Mouse (Mus musculus): ENCODE data around the gene Lor.

The Lor gene
- long read RNA-seq, experiment 1: 0 reads
- long read RNA-seq, experiment 2, partial matches to known transcripts: 1 of 1 reads
- long read RNA-seq, experiment 2, other reads (novel, unspliced or antisense): 0 of 1 reads

DNA sequence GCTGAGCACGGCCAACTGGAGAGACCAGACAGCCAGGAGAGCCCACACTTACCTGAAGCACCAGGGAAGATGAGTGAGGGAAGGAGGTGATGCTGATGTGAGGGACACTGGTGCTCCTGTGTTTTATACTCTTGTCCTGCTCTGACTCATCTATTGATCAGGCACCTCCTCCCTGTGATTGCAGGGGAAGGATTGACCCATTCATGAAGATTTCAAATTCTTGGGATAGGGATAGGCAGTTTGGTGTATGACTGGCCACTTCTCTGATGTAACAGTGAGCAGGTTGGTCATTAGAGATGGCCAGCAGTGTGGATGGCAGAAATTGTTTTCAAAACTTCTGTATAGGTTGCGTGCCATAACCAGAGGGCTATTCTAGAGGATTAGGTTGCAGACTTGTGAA lies at the start of gene Lor:
Lor (minus strand) TSS at position 101 of the 400 bp plus-strand sequence.
- intact Hi-C loops (cut with DNase I): no loop called here

DNA sequence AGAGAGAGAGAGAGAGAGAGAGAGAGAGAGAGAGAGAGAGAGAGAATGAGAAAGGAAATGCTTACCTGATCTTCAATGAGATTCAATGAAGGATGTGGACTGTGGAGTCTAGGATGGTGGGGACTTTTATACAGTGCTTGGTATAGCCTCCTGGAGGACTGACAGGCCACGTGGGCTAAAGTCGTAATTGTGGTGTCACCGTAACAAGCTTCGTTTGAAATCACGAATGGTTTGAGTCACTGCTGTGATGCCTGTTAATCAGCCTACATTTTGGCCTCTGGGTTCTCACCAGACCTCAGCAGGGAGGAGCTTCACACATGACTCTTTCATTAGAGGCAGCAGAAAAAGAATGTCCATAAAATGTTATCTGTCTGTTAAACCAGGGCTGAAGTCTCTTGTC lies 40.9 kb upstream of the Lor start, which contains the start of gene Prr9:
Prr9 (minus strand) TSS at position 101 of the 400 bp plus-strand sequence.
- intact Hi-C loops (cut with DNase I): no loop called here

DNA sequence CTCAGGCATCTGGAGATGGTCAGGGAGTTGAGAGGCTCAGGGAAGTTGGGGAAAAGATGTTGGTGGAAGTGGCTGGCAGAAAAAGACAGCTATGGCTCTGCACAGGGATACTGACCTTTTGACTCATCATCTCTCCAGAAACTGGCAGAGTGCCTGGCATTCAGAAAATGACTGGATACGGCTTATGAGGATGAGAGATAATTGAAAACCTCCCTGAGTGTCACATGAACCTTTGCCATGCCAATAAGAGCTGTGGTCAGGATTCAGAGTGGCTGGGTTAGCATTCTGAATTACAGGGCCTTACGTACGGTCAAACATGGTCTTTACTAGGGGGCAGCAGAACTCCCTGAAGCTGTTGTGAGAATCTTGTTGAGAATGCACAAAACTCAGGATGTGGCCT lies 38.0 kb upstream of the Lor start:
- intact Hi-C loops (cut with DNase I): no loop called here

DNA sequence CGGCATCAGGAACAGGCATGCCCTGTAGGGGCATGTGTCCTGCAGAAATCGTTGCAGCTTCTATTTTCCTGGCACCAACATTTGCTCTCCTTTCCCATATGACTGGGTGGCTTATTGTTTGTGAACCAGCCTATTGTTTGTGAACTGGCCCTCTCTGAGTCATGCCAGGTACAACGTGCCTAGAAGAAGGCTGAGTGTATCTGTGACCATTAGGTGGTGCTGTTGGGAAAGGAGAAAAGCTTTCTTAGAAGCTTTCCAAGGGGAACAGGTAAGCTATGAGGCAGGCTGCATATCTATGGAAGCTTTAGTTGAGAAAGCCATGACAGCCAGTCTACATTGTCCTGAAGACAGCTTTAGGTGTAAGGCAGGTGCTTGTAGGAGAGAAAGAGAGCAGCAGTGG lies 35.0 kb upstream of the Lor start:
- intact Hi-C loops (cut with DNase I): no loop called here

DNA sequence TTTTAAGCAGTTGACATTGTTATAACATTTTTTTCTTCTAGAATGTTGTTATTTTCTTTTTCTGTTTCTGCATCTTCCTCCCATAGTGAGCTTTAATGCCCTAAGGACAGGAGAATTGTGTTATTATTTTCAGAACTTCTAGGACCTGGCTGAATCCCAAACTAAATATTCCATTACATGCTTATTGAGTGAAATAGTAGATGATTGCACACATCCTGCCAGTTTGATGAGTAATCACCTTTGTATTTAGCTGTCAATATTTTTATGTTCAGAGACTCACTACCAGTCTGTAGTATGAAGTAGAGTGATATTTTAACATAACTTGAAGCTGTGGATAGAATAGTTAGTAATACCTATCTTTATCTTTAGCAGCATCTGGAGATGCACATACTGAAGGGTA lies 28.6 kb upstream of the Lor start:
- intact Hi-C loops (cut with DNase I): no loop called here

DNA sequence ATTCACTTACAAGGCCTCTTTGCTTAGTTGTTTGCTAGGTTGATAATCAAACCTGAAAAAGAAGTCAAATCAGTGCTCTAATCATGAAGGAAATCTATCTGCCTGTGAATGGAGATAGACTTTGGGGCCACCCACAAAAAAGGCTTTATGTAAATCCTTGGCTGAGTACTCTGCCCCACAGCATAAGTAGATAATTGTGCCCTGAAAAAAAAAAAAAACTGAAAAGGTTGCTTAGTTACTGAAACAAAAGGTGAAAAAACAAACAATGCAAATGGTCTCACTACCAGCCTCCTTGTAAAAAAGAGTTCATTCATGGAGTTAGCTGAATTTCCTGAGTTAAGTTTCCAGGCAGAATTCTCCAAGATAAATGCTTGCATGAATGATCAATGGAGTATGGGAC lies 27.8 kb upstream of the Lor start:
- intact Hi-C loops (cut with DNase I): no loop called here

DNA sequence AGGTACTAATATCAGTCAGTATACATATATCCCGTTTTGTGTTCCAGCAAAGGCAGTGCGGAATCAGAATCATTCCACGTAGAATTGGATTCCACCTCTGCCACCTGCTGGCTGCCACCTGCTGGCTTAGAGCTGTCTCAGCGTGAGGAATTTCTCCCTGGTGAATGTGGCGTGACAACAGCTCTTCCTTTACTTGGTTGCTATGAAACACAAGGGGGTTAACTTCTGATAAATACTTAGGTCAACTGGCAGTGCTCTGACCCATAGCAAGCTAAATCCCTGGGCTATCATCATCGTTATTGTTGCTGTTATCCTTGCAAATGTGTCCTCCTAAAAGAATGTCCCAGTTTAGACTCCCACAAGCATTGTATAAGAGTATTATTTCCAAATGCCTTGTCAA lies 23.6 kb upstream of the Lor start:
- intact Hi-C loops (cut with DNase I): loop anchor here (2.0 kb wide), 1 partner anchor 56 kb away; no protein-coding TSS in a partner anchor

DNA sequence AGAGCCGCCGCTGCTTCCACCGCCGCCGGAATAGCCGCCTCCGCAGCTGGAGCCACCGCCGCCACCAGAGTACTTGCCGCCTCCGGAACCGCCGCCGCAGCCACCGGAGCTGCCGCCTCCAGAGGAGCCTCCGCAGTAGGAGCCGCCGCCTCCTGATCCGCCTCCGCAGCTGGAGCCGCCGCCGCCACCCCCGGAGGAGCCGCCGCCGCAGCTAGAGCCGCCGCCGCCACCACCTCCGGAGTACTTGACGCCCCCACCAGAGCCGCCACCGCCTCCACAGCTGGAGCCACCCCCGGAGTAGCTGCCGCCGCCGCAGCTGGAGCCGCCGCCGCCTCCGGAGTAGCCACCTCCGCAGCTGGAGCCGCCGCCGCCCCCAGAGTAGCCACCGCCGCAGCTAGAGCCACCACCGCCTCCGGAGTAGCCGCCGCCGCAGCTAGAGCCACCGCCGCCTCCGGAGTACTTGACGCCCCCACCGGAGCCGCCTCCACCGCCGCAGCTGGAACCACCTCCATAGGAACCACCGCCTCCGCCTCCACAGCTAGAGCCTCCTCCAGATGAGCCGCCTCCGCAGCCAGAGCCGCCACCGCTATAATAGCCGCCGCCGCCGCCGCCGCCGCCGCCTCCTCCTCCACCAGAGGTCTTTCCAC lies 1.5 kb downstream of the Lor start:
- intact Hi-C loops (cut with DNase I): no loop called here

DNA sequence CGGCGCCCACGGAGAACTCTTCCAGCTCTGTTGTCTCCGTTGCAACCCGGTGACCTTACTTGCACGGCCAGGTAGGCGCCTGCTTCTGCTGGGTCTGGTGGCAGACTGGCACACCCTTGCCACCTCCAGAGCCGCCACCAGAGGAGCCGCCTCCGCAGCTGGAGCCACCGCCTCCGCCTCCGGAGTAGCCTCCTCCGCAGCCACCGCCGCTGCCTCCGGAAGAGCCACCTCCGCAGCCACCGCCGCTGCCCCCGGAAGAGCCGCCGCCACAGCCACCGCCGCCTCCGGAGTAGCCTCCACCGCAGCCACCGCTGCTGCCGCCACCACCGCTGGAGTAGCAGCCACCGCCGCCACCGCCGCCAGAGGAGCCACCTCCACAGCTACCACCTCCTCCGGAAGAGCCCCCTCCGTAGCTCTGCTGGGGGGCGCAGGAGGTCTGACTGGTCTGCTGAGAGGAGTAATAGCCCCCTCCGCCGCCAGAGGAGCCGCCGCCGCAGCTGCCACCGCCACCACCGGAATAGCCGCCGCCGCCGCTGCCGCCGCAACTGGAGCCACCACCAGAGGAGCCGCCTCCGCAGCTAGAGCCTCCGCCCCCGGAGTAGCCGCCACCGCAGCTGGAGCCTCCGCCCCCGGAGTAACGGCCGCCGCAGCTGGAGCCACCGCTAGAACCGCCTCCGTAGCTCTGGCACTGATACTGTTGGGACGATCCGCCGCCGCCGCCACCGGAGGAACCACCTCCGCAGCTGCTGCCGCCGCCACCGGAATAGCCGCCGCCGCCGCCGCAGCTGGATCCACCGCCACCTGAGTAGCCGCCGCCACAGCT lies 2.3 kb downstream of the Lor start:
- intact Hi-C loops (cut with DNase I): no loop called here

DNA sequence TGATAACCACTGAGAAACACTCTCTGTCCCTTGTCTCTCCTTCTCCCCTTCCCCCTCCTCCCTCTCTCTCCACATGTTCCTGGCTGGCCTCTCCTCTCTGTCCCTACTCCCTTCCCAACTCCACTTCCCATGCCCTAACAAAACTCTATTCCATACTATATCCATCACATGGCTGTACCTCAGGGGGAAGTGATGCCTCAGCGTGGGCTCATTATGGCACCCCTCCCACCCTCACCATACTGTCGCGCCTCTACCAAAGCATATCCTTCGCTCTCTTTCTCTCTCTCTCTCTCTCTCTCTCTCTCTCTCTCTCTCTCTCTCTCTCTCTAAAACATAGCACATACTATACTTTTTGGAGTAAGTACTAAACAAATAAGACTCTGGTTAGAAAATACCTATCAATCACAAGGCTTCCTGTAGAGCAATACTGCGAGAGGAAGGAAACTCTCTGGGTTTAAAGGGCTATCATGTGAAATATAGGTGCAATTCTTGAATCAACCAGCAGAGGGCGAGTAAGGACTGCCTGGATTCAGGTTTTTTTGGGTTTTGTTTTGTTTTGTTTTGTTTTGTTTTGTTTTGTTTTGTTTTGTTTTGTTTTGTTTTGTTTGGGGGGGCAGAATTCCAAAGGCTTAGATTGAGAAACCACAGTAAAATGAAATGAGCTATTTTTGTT lies 32.4 kb downstream of the Lor start:
- intact Hi-C loops (cut with DNase I): loop anchor here (2.0 kb wide), 1 partner anchor 56 kb away; no protein-coding TSS in a partner anchor

DNA sequence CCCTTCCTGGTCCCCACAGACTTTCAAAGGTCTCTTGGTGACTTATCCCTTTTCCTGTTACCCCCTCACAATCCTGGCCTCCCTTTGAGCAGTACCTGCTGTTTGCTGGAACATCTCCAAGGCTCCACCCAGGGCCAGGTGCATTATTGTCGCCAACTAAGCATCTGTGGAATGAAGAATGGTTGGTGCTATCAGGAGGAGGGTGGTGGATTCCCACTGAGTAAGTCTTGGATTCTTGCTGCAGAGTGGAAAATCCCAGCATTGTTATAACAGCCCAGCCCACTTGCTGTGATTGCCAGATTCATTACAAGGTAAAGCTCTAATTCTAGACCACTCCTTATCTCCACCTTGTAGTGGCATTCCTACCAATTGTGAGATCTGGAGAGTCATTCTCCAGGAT lies 49.0 kb downstream of the Lor start:
- intact Hi-C loops (cut with DNase I): no loop called here

DNA sequence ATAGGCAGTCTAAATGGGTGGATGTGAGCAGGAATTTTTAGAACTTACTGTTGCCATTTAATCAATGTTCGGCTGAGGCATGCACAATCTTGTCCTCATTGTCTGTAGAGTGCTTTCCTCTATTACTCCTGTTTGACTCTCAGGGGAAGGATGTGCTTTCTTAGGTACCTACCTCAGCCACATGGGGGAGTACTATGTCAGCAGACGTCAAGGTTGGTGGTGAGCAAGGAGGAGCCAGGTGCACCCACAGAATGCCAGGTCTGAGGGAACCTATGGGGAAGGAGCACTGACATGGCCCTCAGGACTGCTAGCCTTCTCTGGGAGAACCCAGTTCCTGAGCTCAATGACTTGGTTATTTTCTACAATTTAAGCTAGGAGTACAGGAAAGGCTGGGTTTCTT lies 49.7 kb downstream of the Lor start:
- intact Hi-C loops (cut with DNase I): no loop called here

Small RNA genes within 50 kb of the gene (microRNA-seq; reads per million reads assigned to microRNA genes)
- 0 reads per million in 2 experiments for gene Gm25145

Data from adrenal gland (tissue).